Mouse (Mus musculus) CH12.LX (cell line): ENCODE results near the gene Rpl13.

Source experiments
- CTCF ChIP-seq, 2 experiments: IDR thresholded peaks in 1 of 2; conservative IDR thresholded peaks in 1 of 2; 2 replicates each; pipeline ENCODE4 v1.5.1; 2011 to 2012; ENCODE audit warnings: low read depth in 2 of 2, low read length in 2 of 2, improper control_type of control experiment in 1 of 2, inconsistent platforms in 1 of 2, mild to moderate bottlenecking in 1 of 2, moderate library complexity in 1 of 2
- HCFC1 ChIP-seq: IDR thresholded peaks from 2 replicates; pipeline ENCODE4 v1.6.1; 2012; ENCODE audit warnings: low read depth, mild to moderate bottlenecking, inconsistent platforms, low read length, improper control_type of control experiment
- RCOR1 ChIP-seq: conservative IDR thresholded peaks from 2 replicates; pipeline ENCODE4 v1.6.1; 2012; ENCODE audit warnings: low read depth, mild to moderate bottlenecking, inconsistent platforms, low read length, improper control_type of control experiment

DNA sequence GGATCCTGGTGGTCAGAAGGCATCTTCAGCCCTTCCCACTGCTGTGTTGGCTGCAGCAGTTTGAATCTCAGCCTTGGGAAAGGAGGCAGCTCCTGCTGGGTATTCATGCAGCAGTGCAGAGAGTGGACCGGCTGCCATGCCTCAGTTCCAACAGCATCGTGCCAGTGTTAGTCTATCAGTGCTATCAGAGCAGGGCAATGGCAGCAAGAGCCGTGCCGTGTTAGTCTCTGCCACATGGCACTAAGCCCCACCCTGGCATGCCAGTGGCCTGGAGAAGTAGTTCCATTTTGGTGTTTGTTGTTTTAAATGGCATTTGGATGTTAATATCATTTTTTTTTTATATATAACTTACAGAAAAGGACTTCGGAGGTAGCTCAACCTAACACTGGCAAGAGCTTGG is 6.8 kb downstream of the Rpl13 start:
- TF ChIP-seq RCOR1, result no peak
- TF ChIP-seq CTCF (conservative IDR thresholded peaks at IDR 0.05 in 1 of 2, IDR thresholded peaks at IDR 0.05 in 1 of 2; ENCODE audit: low read depth in 2 of 2, low read length in 2 of 2), result no peak
- no peak for TF ChIP-seq HCFC1
